Mouse (Mus musculus) embryonic fibroblast, embryonic 13.5 days (primary cell): Measurements from ENCODE around the gene Camta1.

Experiments used
- CTCF ChIP-seq: IDR thresholded peaks from 2 replicates; pipeline ENCODE4 v1.5.1; 2011; ENCODE audit warnings: mild to moderate bottlenecking, control low read depth, low read length, moderate library complexity, borderline replicate concordance; ENCODE audit not compliant: insufficient read depth
- POLR2A ChIP-seq: IDR thresholded peaks from 2 replicates; pipeline ENCODE4 v1.6.1; 2011; ENCODE audit warnings: low read depth, mild to moderate bottlenecking, control low read depth, low read length, moderate library complexity

GRCm38 (mm10) chr4:151876400-151876799, 14.7 kb upstream of the Camta1 start:
- no peak for TF ChIP-seq POLR2A
- no peak for TF ChIP-seq CTCF
